Mouse (Mus musculus) cortical plate, adult 2 months (tissue): ENCODE data around the gene Kcnmb2. TPM values are rescaled to one million over a fixed set of nuclear protein-coding genes. Genes with fewer than 3 reads are reported as not detected.

ENCODE experiments used
- H3K27ac ChIP-seq: fragments of 200-500 bp; 2 replicates; pipeline ENCODE4 v1.5.1; 2012; ENCODE audit warnings: low read length, control low read depth, inconsistent platforms; ENCODE audit not compliant: insufficient read depth
- H3K4me1 ChIP-seq: fragments of 200-500 bp; 2 replicates; pipeline ENCODE4 v1.6.1; 2011; ENCODE audit warnings: low read length; ENCODE audit not compliant: control insufficient read depth, insufficient read depth
- H3K4me3 ChIP-seq: fragments of 200-500 bp; 2 replicates; pipeline ENCODE4 v1.5.1; 2011; ENCODE audit warnings: mild to moderate bottlenecking, low read length, control low read depth; ENCODE audit not compliant: insufficient read depth
- CTCF ChIP-seq: fragments of 200-500 bp; IDR thresholded peaks from 2 replicates; pipeline ENCODE4 v1.5.1; 2011; ENCODE audit warnings: mild to moderate bottlenecking, control low read depth, low read length; ENCODE audit not compliant: insufficient read depth; ENCODE audit errors: extremely low read depth
- POLR2A ChIP-seq: fragments of 200-500 bp; IDR thresholded peaks from 2 replicates; pipeline ENCODE4 v1.6.1; 2011; ENCODE audit warnings: mild to moderate bottlenecking, low read length, control low read depth; ENCODE audit not compliant: insufficient read depth; ENCODE audit errors: extremely low read depth
- polyA plus RNA-seq: library from polyadenylated mRNA; depleted of rRNA; stranded (reverse); fragments of >200 nt; gene quantifications from 2 replicates; pipeline ENCODE4 v1.2.3, GENCODE M21; 2012

Kcnmb2 gene
- polyA plus RNA-seq, 1 experiment, result 1.2 TPM

GRCm38 (mm10) chr3:31991526-31992045 is 89.3 kb downstream of the Kcnmb2 start:
- no peak overlapping the region for H3K4me3 ChIP-seq
- H3K4me1 ChIP-seq, result no peaks in the 10 kb centered on the region
- H3K27ac ChIP-seq, result no peak overlapping the region
- TF ChIP-seq CTCF (no peak), POLR2A (no peak)

GRCm38 (mm10) chr3:32011566-32011965 is 109.3 kb downstream of the Kcnmb2 start:
- H3K4me1 ChIP-seq, result no peaks in the 10 kb centered on the region
- H3K4me3 ChIP-seq, result no peak overlapping the region
- no peak overlapping the region for H3K27ac ChIP-seq
- TF ChIP-seq CTCF (no peak), POLR2A (no peak)

GRCm38 (mm10) chr3:32012205-32012931 is 110.1 kb downstream of the Kcnmb2 start:
- no peak overlapping the region for H3K27ac ChIP-seq
- H3K4me1 ChIP-seq, result no peaks in the 10 kb centered on the region
- no peak overlapping the region for H3K4me3 ChIP-seq
- no peak for TF ChIP-seq CTCF
- no peak for TF ChIP-seq POLR2A

- no peak for TF ChIP-seq POLR2A
- TF ChIP-seq CTCF, result no peak
- H3K4me3 ChIP-seq, result no peak overlapping the region
- no peak overlapping the region for H3K27ac ChIP-seq
- no peaks in the 10 kb centered on the region for H3K4me1 ChIP-seq
Observed at GRCm38 (mm10) chr3:32020981-32021380, 118.7 kb downstream of the Kcnmb2 start.

GRCm38 (mm10) chr3:32029375-32030050 is 127.2 kb downstream of the Kcnmb2 start:
- no peak for TF ChIP-seq POLR2A
- no peak for TF ChIP-seq CTCF
- Histone ChIP-seq H3K4me3 (no peak overlapping the region), H3K4me1 (no peaks in the 10 kb centered on the region), H3K27ac (no peak overlapping the region)

- Histone ChIP-seq H3K4me3 (no peak overlapping the region), H3K27ac (no peak overlapping the region), H3K4me1 (no peaks in the 10 kb centered on the region)
- TF ChIP-seq CTCF, result no peak
- TF ChIP-seq POLR2A, result no peak
Observed at GRCm38 (mm10) chr3:32032381-32032780, 130.1 kb downstream of the Kcnmb2 start.

- TF ChIP-seq CTCF (no peak), POLR2A (no peak)
- H3K4me1 ChIP-seq, result peaks cover 3% of the 10 kb centered on the region; the same call in 1 of the 2 replicates
- H3K4me3 ChIP-seq, result no peak overlapping the region
- H3K27ac ChIP-seq, result no peak overlapping the region
Observed at GRCm38 (mm10) chr3:32043814-32044213, 141.5 kb downstream of the Kcnmb2 start.

GRCm38 (mm10) chr3:32048777-32049176 is 146.5 kb downstream of the Kcnmb2 start:
- H3K4me1 ChIP-seq, result peaks cover 1% of the 10 kb centered on the region

GRCm38 (mm10) chr3:32052596-32052995 is 150.3 kb downstream of the Kcnmb2 start:
- no peak overlapping the region for H3K27ac ChIP-seq
- no peak for TF ChIP-seq CTCF
- TF ChIP-seq POLR2A, result no peak
- H3K4me1 ChIP-seq, result peaks cover 1% of the 10 kb centered on the region; the same call in 1 of the 2 replicates
- no peak overlapping the region for H3K4me3 ChIP-seq

More at GRCm38 (mm10) chr3:32048777-32049176, 146.5 kb downstream of the Kcnmb2 start:
- Histone ChIP-seq H3K27ac (no peak overlapping the region), H3K4me3 (no peak overlapping the region)
- TF ChIP-seq POLR2A, result no peak
- TF ChIP-seq CTCF, result no peak
